Mouse (Mus musculus): ENCODE data around the gene Brd3os. TPM values are rescaled to one million over a fixed set of nuclear protein-coding genes. Genes with fewer than 3 reads are reported as not detected.

Gene Brd3os
- polyA plus RNA-seq, 1 experiment from 2014 or later: 2.8 TPM

GRCm38 (mm10) chr2:27480367-27480766 lies 38.2 kb downstream of the Brd3os start:
- Histone ChIP-seq H3K4me1 (replicated peaks; ENCODE audit: control insufficient read depth, insufficient read depth) (no peaks in the 10 kb centered on the region), H3K27ac (replicated peaks) (no peak overlapping the region), H3K36me3 (ENCODE audit: control insufficient read depth, insufficient read depth, low read length) (no peaks in the 10 kb centered on the region), H3K27me3 (ENCODE audit: control insufficient read depth, insufficient read depth, low read length) (no peaks in the 10 kb centered on the region), H3K9ac (ENCODE audit: low read length) (no peak overlapping the region), H3K4me2 (replicated peaks; ENCODE audit: low read depth) (no peak overlapping the region), H3K4me3 (ENCODE audit: low read depth, low read length) (no peak overlapping the region), H3K9me3 (ENCODE audit: control insufficient read depth, low read length) (no peaks in the 10 kb centered on the region)
- no peak for DNase-seq (ENCODE audit: low spot score)
- no peak for TF ChIP-seq EP300 (optimal IDR thresholded peaks at IDR 0.05)
- peak; percentile 27; the same call in 1 of the 2 replicates for TF ChIP-seq CTCF (IDR thresholded peaks at IDR 0.05; ENCODE audit: low read depth)
- WGBS: 62% methylated on average over 4 of the region's 4 CpGs
- no peak for ATAC-seq (ENCODE audit: low FRiP score, low TSS enrichment)

DNA sequence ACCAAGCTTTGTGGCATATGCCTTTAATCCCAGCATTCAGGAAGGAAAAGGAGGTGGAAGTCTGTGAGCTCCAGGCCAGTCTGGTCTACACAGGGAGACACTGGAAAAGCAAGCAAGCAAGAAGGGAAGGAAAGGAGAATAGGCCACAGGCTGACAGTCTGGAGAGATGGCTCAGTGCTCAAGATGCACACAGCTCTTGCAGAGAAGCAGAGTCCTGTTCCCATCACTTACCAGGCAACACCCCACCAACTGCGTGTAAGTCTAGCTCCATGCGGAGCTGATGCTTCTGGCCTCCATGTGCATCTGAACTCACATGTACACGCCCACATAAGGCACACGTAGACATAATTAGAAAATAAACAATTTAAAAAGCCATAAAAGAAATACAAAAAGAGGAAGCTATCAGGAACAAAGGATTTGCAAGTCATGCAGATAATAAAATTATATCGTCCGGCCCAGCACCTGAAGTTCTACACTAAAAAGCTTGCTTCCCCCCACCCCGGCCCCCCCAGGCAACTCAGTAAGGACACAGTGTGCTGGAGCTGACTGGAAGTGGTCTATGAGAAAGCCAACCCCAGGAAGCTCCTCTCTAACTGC lies 40.2 kb downstream of the Brd3os start:
- ATAC-seq (ENCODE audit: low FRiP score, low TSS enrichment) (no peak), DNase-seq (ENCODE audit: low spot score) (no peak)
- WGBS: 67% methylated on average over 7 of the region's 7 CpGs
- H3K9ac ChIP-seq (ENCODE audit: low read length): no peak overlapping the region
- H3K4me2 ChIP-seq (replicated peaks; ENCODE audit: low read depth): no peak overlapping the region
- H3K4me1 ChIP-seq (replicated peaks; ENCODE audit: control insufficient read depth, insufficient read depth): no peaks in the 10 kb centered on the region
- H3K4me3 ChIP-seq (ENCODE audit: low read depth, low read length): no peak overlapping the region
- no peak for TF ChIP-seq CTCF (IDR thresholded peaks at IDR 0.05; ENCODE audit: low read depth)
- TF ChIP-seq EP300 (optimal IDR thresholded peaks at IDR 0.05): no peak
- H3K9me3 ChIP-seq (ENCODE audit: control insufficient read depth, low read length): no peaks in the 10 kb centered on the region
- no peaks in the 10 kb centered on the region for H3K36me3 ChIP-seq (ENCODE audit: control insufficient read depth, insufficient read depth, low read length)
- H3K27ac ChIP-seq (replicated peaks): no peak overlapping the region
- no peaks in the 10 kb centered on the region for H3K27me3 ChIP-seq (ENCODE audit: control insufficient read depth, insufficient read depth, low read length)

DNA sequence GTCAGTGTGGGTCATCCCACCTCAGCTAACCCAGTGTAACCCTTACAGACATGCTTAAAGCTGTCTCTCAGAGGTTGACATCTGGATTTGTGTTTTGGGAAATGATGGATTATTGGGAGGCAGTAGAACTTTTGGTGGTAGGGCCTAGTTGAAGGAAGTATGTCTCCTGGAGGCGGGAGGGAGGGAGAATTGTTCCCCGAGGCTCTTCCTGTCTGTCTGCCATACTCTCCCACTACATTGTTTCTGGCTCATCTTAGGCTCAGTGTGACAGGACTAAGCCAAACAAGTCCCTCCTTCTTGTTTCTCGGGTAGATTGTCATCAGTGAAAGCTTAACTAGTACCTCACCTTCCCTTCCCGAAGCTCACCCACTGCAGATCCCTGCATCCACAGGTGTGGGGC lies 44.6 kb downstream of the Brd3os start:
- WGBS: 59% methylated on average over 4 of the region's 4 CpGs
- no peak overlapping the region for H3K4me3 ChIP-seq (ENCODE audit: low read depth, low read length)
- H3K4me2 ChIP-seq (replicated peaks; ENCODE audit: low read depth): no peak overlapping the region
- ATAC-seq (ENCODE audit: low FRiP score, low TSS enrichment) (no peak), DNase-seq (ENCODE audit: low spot score) (no peak)
- H3K27me3 ChIP-seq (ENCODE audit: control insufficient read depth, insufficient read depth, low read length): no peaks in the 10 kb centered on the region
- TF ChIP-seq EP300 (optimal IDR thresholded peaks at IDR 0.05): no peak
- TF ChIP-seq CTCF (IDR thresholded peaks at IDR 0.05; ENCODE audit: low read depth): no peak
- no peaks in the 10 kb centered on the region for H3K4me1 ChIP-seq (replicated peaks; ENCODE audit: control insufficient read depth, insufficient read depth)
- no peaks in the 10 kb centered on the region for H3K36me3 ChIP-seq (ENCODE audit: control insufficient read depth, insufficient read depth, low read length)
- H3K9ac ChIP-seq (ENCODE audit: low read length): no peak overlapping the region
- H3K27ac ChIP-seq (replicated peaks): no peak overlapping the region
- no peaks in the 10 kb centered on the region for H3K9me3 ChIP-seq (ENCODE audit: control insufficient read depth, low read length)

GRCm38 (mm10) chr2:27487336-27488049 lies 45.4 kb downstream of the Brd3os start:
- Histone ChIP-seq H3K9me3 (ENCODE audit: control insufficient read depth, low read length) (no peaks in the 10 kb centered on the region), H3K27ac (replicated peaks) (no peak overlapping the region), H3K4me3 (ENCODE audit: low read depth, low read length) (no peak overlapping the region), H3K9ac (ENCODE audit: low read length) (no peak overlapping the region), H3K4me2 (replicated peaks; ENCODE audit: low read depth) (no peak overlapping the region), H3K27me3 (ENCODE audit: control insufficient read depth, insufficient read depth, low read length) (no peaks in the 10 kb centered on the region), H3K36me3 (ENCODE audit: control insufficient read depth, insufficient read depth, low read length) (no peaks in the 10 kb centered on the region), H3K4me1 (replicated peaks; ENCODE audit: control insufficient read depth, insufficient read depth) (no peaks in the 10 kb centered on the region)
- DNase-seq (ENCODE audit: low spot score) (no peak), ATAC-seq (ENCODE audit: low FRiP score, low TSS enrichment) (no peak)
- WGBS: 67% methylated on average over 3 of the region's 4 CpGs
- TF ChIP-seq EP300 (optimal IDR thresholded peaks at IDR 0.05) (no peak), CTCF (IDR thresholded peaks at IDR 0.05; ENCODE audit: low read depth) (no peak)

- Histone ChIP-seq H3K4me2 (replicated peaks; ENCODE audit: low read depth) (no peak overlapping the region), H3K27me3 (ENCODE audit: control insufficient read depth, insufficient read depth, low read length) (no peaks in the 10 kb centered on the region), H3K9me3 (ENCODE audit: control insufficient read depth, low read length) (no peaks in the 10 kb centered on the region), H3K36me3 (ENCODE audit: control insufficient read depth, insufficient read depth, low read length) (no peaks in the 10 kb centered on the region), H3K9ac (ENCODE audit: low read length) (no peak overlapping the region), H3K4me1 (replicated peaks; ENCODE audit: control insufficient read depth, insufficient read depth) (no peaks in the 10 kb centered on the region), H3K27ac (replicated peaks) (no peak overlapping the region), H3K4me3 (ENCODE audit: low read depth, low read length) (no peak overlapping the region)
- no peak for ATAC-seq (ENCODE audit: low FRiP score, low TSS enrichment)
- WGBS: 77% methylated on average over 1 of the region's 1 CpGs
- no peak for DNase-seq (ENCODE audit: low spot score)
- TF ChIP-seq EP300 (optimal IDR thresholded peaks at IDR 0.05): no peak
- TF ChIP-seq CTCF (IDR thresholded peaks at IDR 0.05; ENCODE audit: low read depth): no peak
Observed at GRCm38 (mm10) chr2:27488362-27488761, 46.2 kb downstream of the Brd3os start.

DNA sequence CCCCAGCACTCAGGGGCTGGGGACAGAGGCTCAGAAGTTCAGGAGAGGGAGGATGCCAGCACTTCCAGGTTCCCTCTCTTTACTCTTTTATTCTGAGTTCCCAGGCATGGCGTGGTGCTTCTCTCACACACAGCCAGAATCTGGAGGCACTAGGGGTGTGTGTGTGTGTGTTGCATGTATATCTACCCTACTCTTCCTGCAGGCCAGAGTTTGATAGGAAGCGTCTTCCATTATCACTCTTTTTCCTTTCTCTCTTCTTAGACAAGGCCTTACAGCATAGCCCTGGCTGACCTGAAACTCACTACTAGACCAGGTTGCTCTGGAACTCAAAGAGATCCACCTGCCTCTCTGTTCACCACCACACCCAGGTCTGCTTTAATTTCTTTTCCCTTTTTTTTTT lies 48.8 kb downstream of the Brd3os start:
- no peak for DNase-seq (ENCODE audit: low spot score)
- no peaks in the 10 kb centered on the region for H3K27me3 ChIP-seq (ENCODE audit: control insufficient read depth, insufficient read depth, low read length)
- no peak overlapping the region for H3K4me2 ChIP-seq (replicated peaks; ENCODE audit: low read depth)
- no peak for ATAC-seq (ENCODE audit: low FRiP score, low TSS enrichment)
- no peaks in the 10 kb centered on the region for H3K4me1 ChIP-seq (replicated peaks; ENCODE audit: control insufficient read depth, insufficient read depth)
- TF ChIP-seq CTCF (IDR thresholded peaks at IDR 0.05; ENCODE audit: low read depth) (no peak), EP300 (optimal IDR thresholded peaks at IDR 0.05) (no peak)
- H3K9ac ChIP-seq (ENCODE audit: low read length): no peak overlapping the region
- no peak overlapping the region for H3K4me3 ChIP-seq (ENCODE audit: low read depth, low read length)
- 83% methylated on average over 2 of the region's 2 CpGs for WGBS
- no peak overlapping the region for H3K27ac ChIP-seq (replicated peaks)
- no peaks in the 10 kb centered on the region for H3K36me3 ChIP-seq (ENCODE audit: control insufficient read depth, insufficient read depth, low read length)
- no peaks in the 10 kb centered on the region for H3K9me3 ChIP-seq (ENCODE audit: control insufficient read depth, low read length)

Small RNA genes lying within 50 kb of the gene (microRNA-seq; reads per million reads assigned to microRNA genes)
- gene Gm24049 (not detected), gene Mir7578 (not detected)

Other genes with a start within 250 kb of the Brd3os start
- 7.2 and 8.9 TPM in 2 replicates for gene Sardh, start 194.0 kb upstream of the Brd3os start, polyA plus RNA-seq (2015; fragmentation: Nextera tagmentation; extraction: Ambion mirVana)
- 2.7 and 2.9 TPM in 2 replicates for gene Vav2, start 15.3 kb upstream of the Brd3os start, polyA plus RNA-seq (2015; fragmentation: Nextera tagmentation; extraction: Ambion mirVana)
- gene Brd3, start 65.3 kb downstream of the Brd3os start, polyA plus RNA-seq (2015; fragmentation: Nextera tagmentation; extraction: Ambion mirVana): 41.0 and 48.3 TPM in 2 replicates
- gene Wdr5, start 72.8 kb downstream of the Brd3os start, polyA plus RNA-seq (2015; fragmentation: Nextera tagmentation; extraction: Ambion mirVana): 19.3 and 19.7 TPM in 2 replicates
- 8.7 and 10.5 TPM in 2 replicates for gene Rxra, start 234.1 kb downstream of the Brd3os start, polyA plus RNA-seq (2015; fragmentation: Nextera tagmentation; extraction: Ambion mirVana)

All from stomach, postnatal 0 days (tissue).